Mouse (Mus musculus) G1E (cell line): Measurements from ENCODE around the gene Ubap2l. TPM values are rescaled to one million over a fixed set of nuclear protein-coding genes. Genes with fewer than 3 reads are reported as not detected.
A peak's percentile ranks its signal among the peaks of the same experiment; 100 is the strongest.

ENCODE experiments used
- ATAC-seq: 2 replicates; pipeline ENCODE4 v1.8.0; 2016; ENCODE audit warnings: mild to moderate bottlenecking; ENCODE audit not compliant: insufficient number of reproducible peaks, poor library complexity, low FRiP score, severe bottlenecking; ENCODE audit errors: extremely low read depth
- DNase-seq: peaks from one replicate; pipeline ENCODE4 v3.0.0; 2012; ENCODE audit warnings: low spot score
- H3K27me3 ChIP-seq: 2 replicates; pipeline ENCODE4 v1.6.1; 2012; ENCODE audit warnings: mild to moderate bottlenecking, low read length, inconsistent platforms; ENCODE audit not compliant: insufficient read depth
- H3K36me3 ChIP-seq: replicated peaks from 2 replicates; pipeline ENCODE3; 2012; ENCODE audit warnings: mild to moderate bottlenecking, inconsistent platforms
- H3K4me1 ChIP-seq: 2 replicates; pipeline ENCODE4 v1.6.1; 2012; ENCODE audit warnings: low read depth, low read length, inconsistent platforms, mixed read lengths; ENCODE audit not compliant: insufficient read depth
- H3K4me3 ChIP-seq: 2 replicates; pipeline ENCODE4 v1.5.1; 2012; ENCODE audit warnings: low read depth, mild to moderate bottlenecking, inconsistent platforms, low read length, moderate library complexity, mixed read lengths
- H3K9me3 ChIP-seq: replicated peaks from 2 replicates; pipeline ENCODE4 v1.6.1; 2012; ENCODE audit warnings: inconsistent platforms
- CTCF ChIP-seq: IDR thresholded peaks from 2 replicates; pipeline ENCODE4 v1.5.1; 2012; ENCODE audit warnings: low read depth, low read length, inconsistent platforms, mixed read lengths
- GATA1 ChIP-seq: IDR thresholded peaks from 2 replicates; pipeline ENCODE4 v1.6.1; 2012; ENCODE audit warnings: borderline replicate concordance, low read length, inconsistent platforms, mixed read lengths
- GATA2 ChIP-seq: IDR thresholded peaks from 2 replicates; pipeline ENCODE4 v1.6.1; 2012; ENCODE audit warnings: low read depth, low read length, inconsistent platforms, borderline replicate concordance
- POLR2AphosphoS5 ChIP-seq: IDR thresholded peaks from 2 replicates; pipeline ENCODE4 v1.6.1; 2012; ENCODE audit warnings: low read depth, low read length, inconsistent platforms; ENCODE audit not compliant: insufficient replicate concordance
- TAL1 ChIP-seq: conservative IDR thresholded peaks from 2 replicates; pipeline ENCODE4 v1.6.1; 2012; ENCODE audit warnings: low read depth, low read length, inconsistent platforms, mixed read lengths
- polyA plus RNA-seq: library from polyadenylated mRNA; stranded (reverse); fragments of >175 nt; gene quantifications from 2 replicates; pipeline ENCODE4 v1.2.3, GENCODE M21; 2012
- total RNA-seq, 2 experiments: library from RNA; stranded (forward) in 1 of 2; stranded (reverse) in 1 of 2; fragments of 200-1000 nt in 1 of 2; fragments of >200 nt in 1 of 2; fragmentation: Nextera tagmentation in 1 of 2; gene quantifications; 2 replicates each; pipeline ENCODE4 v1.2.3; 2014 to 2017

Ubap2l gene
- total and polyA plus RNA-seq, 3 experiments = 145 to 353 (median 193) TPM

GRCm38 (mm10) chr3:89956177-89956971 lies 96.1 kb downstream of the Ubap2l start:
- Histone ChIP-seq H3K36me3 (no peaks in the 10 kb centered on the region), H3K4me1 (peaks cover 4% of the 10 kb centered on the region), H3K4me3 (no peak overlapping the region), H3K9me3 (no peaks in the 10 kb centered on the region), H3K27me3 (peaks cover 26% of the 10 kb centered on the region)
- ATAC-seq = no peak
- no peak for TF ChIP-seq GATA2
- TF ChIP-seq TAL1 = no peak
- TF ChIP-seq CTCF = no peak
- TF ChIP-seq POLR2AphosphoS5 = no peak
- no peak for TF ChIP-seq GATA1
- no peak for DNase-seq

GRCm38 (mm10) chr3:89953420-89953819 lies 99.0 kb downstream of the Ubap2l start:
- no peaks in the 10 kb centered on the region for H3K36me3 ChIP-seq
- DNase-seq = peak; percentile 58

More at GRCm38 (mm10) chr3:89953420-89953819, 99.0 kb downstream of the Ubap2l start:
- peak; percentile 34; the same call in 1 of the 2 replicates for ATAC-seq
- TF ChIP-seq POLR2AphosphoS5 = no peak
- TF ChIP-seq CTCF = peak; percentile 84
- TF ChIP-seq TAL1 = no peak
- H3K4me3 ChIP-seq = no peak overlapping the region
- peaks cover 4% of the 10 kb centered on the region for H3K4me1 ChIP-seq
- peaks cover 26% of the 10 kb centered on the region for H3K27me3 ChIP-seq
- no peaks in the 10 kb centered on the region for H3K9me3 ChIP-seq

Other genes starting within 250 kb of the Ubap2l start
- gene She, start 221.3 kb downstream of the Ubap2l start, total RNA-seq (2014; fragmentation: Nextera tagmentation) = not detected in 2 replicates
- 0.17 TPM in 1 of 2 replicates, not detected in the other for gene She, start 221.3 kb downstream of the Ubap2l start, total RNA-seq (2017)
- gene She, start 221.3 kb downstream of the Ubap2l start, polyA plus RNA-seq = not detected in 2 replicates
- gene Il6ra, start 139.4 kb downstream of the Ubap2l start, total RNA-seq (2014; fragmentation: Nextera tagmentation) = not detected in 2 replicates
- under 0.01 and 0.06 TPM in 2 replicates for gene Il6ra, start 139.4 kb downstream of the Ubap2l start, total RNA-seq (2017)
- not detected in 2 replicates for gene Il6ra, start 139.4 kb downstream of the Ubap2l start, polyA plus RNA-seq
- gene Atp8b2, start 89.1 kb downstream of the Ubap2l start, total RNA-seq (2014; fragmentation: Nextera tagmentation) = not detected in 2 replicates
- 0.35 and 0.66 TPM in 2 replicates for gene Atp8b2, start 89.1 kb downstream of the Ubap2l start, total RNA-seq (2017)
- 0.02 and 0.04 TPM in 2 replicates for gene Atp8b2, start 89.1 kb downstream of the Ubap2l start, polyA plus RNA-seq
- 173 and 191 TPM in 2 replicates for gene Hax1, start 53.8 kb downstream of the Ubap2l start, total RNA-seq (2014; fragmentation: Nextera tagmentation)
- 100 and 106 TPM in 2 replicates for gene Hax1, start 53.8 kb downstream of the Ubap2l start, total RNA-seq (2017)
- gene Hax1, start 53.8 kb downstream of the Ubap2l start, polyA plus RNA-seq = 33.4 and 53.7 TPM in 2 replicates
- 77.6 and 84.3 TPM in 2 replicates for gene 4933434E20Rik, start 992 bp downstream of the Ubap2l start, total RNA-seq (2014; fragmentation: Nextera tagmentation)
- gene 4933434E20Rik, start 992 bp downstream of the Ubap2l start, total RNA-seq (2017) = 83.1 and 96.2 TPM in 2 replicates
- gene 4933434E20Rik, start 992 bp downstream of the Ubap2l start, polyA plus RNA-seq = 6.8 and 22.4 TPM in 2 replicates
- gene Tpm3, start 20.0 kb upstream of the Ubap2l start, total RNA-seq (2014; fragmentation: Nextera tagmentation) = 161 and 215 TPM in 2 replicates
- 342 and 425 TPM in 2 replicates for gene Tpm3, start 20.0 kb upstream of the Ubap2l start, total RNA-seq (2017)
- 280 and 287 TPM in 2 replicates for gene Tpm3, start 20.0 kb upstream of the Ubap2l start, polyA plus RNA-seq
- gene Nup210l, start 51.5 kb upstream of the Ubap2l start, total RNA-seq (2014; fragmentation: Nextera tagmentation) = 0.15 and 0.29 TPM in 2 replicates
- gene Nup210l, start 51.5 kb upstream of the Ubap2l start, total RNA-seq (2017) = 0.12 and 0.22 TPM in 2 replicates
- not detected in 2 replicates for gene Nup210l, start 51.5 kb upstream of the Ubap2l start, polyA plus RNA-seq
- 2,953 and 3,131 TPM in 2 replicates for gene Rps27, start 161.0 kb upstream of the Ubap2l start, total RNA-seq (2014; fragmentation: Nextera tagmentation)
- gene Rps27, start 161.0 kb upstream of the Ubap2l start, total RNA-seq (2017) = 4,851 and 5,028 TPM in 2 replicates
- gene Rps27, start 161.0 kb upstream of the Ubap2l start, polyA plus RNA-seq = 231 and 309 TPM in 2 replicates
- 1.3 TPM in 1 of 2 replicates, not detected in the other for gene Rab13, start 161.1 kb upstream of the Ubap2l start, total RNA-seq (2014; fragmentation: Nextera tagmentation)
- gene Rab13, start 161.1 kb upstream of the Ubap2l start, total RNA-seq (2017) = 5.1 and 6.1 TPM in 2 replicates
- gene Rab13, start 161.1 kb upstream of the Ubap2l start, polyA plus RNA-seq = 2.4 and 2.7 TPM in 2 replicates
- 23.9 and 38.8 TPM in 2 replicates for gene Jtb, start 179.0 kb upstream of the Ubap2l start, total RNA-seq (2014; fragmentation: Nextera tagmentation)
- gene Jtb, start 179.0 kb upstream of the Ubap2l start, total RNA-seq (2017) = 40.9 and 44.5 TPM in 2 replicates
- 73.6 and 98.7 TPM in 2 replicates for gene Jtb, start 179.0 kb upstream of the Ubap2l start, polyA plus RNA-seq
- gene Creb3l4, start 190.9 kb upstream of the Ubap2l start, total RNA-seq (2014; fragmentation: Nextera tagmentation) = not detected in 2 replicates
- gene Creb3l4, start 190.9 kb upstream of the Ubap2l start, total RNA-seq (2017) = 0.16 TPM in 1 of 2 replicates, not detected in the other
- gene Creb3l4, start 190.9 kb upstream of the Ubap2l start, polyA plus RNA-seq = not detected in 2 replicates
- 31.8 and 35.8 TPM in 2 replicates for gene Slc39a1, start 195.5 kb upstream of the Ubap2l start, total RNA-seq (2014; fragmentation: Nextera tagmentation)
- 38.0 and 42.7 TPM in 2 replicates for gene Slc39a1, start 195.5 kb upstream of the Ubap2l start, total RNA-seq (2017)
- gene Slc39a1, start 195.5 kb upstream of the Ubap2l start, polyA plus RNA-seq = 14.0 and 15.6 TPM in 2 replicates
- gene Crtc2, start 201.5 kb upstream of the Ubap2l start, total RNA-seq (2014; fragmentation: Nextera tagmentation) = 51.8 and 67.0 TPM in 2 replicates
- gene Crtc2, start 201.5 kb upstream of the Ubap2l start, total RNA-seq (2017) = 6.4 and 9.6 TPM in 2 replicates
- 58.5 and 68.9 TPM in 2 replicates for gene Crtc2, start 201.5 kb upstream of the Ubap2l start, polyA plus RNA-seq
- gene Dennd4b, start 212.6 kb upstream of the Ubap2l start, total RNA-seq (2014; fragmentation: Nextera tagmentation) = 42.3 and 68.2 TPM in 2 replicates
- gene Dennd4b, start 212.6 kb upstream of the Ubap2l start, total RNA-seq (2017) = 9.8 and 15.2 TPM in 2 replicates
- 73.7 and 105 TPM in 2 replicates for gene Dennd4b, start 212.6 kb upstream of the Ubap2l start, polyA plus RNA-seq
- gene Gatad2b, start 240.6 kb upstream of the Ubap2l start, total RNA-seq (2014; fragmentation: Nextera tagmentation) = 176 and 211 TPM in 2 replicates
- 15.2 and 19.1 TPM in 2 replicates for gene Gatad2b, start 240.6 kb upstream of the Ubap2l start, total RNA-seq (2017)
- 5.1 and 6.8 TPM in 2 replicates for gene Gatad2b, start 240.6 kb upstream of the Ubap2l start, polyA plus RNA-seq